Mouse (Mus musculus): ENCODE measurements around the gene Aak1. TPM values are rescaled to one million over a fixed set of nuclear protein-coding genes. Genes with fewer than 3 reads are reported as not detected.

The Aak1 gene
- polyA plus RNA-seq, 1 experiment = 21.5 TPM

GRCm38 (mm10) chr6:86832802-86833502, 16.4 kb upstream of the Aak1 start:
- Histone ChIP-seq H3K4me1 (ENCODE audit: control insufficient read depth, insufficient read depth, insufficient read length) (no peaks in the 10 kb centered on the region), H3K27me3 (ENCODE audit: control insufficient read depth, insufficient read depth, low read length) (no peaks in the 10 kb centered on the region), H3K27ac (ENCODE audit: insufficient read depth, low read length) (no peak overlapping the region), H3K36me3 (ENCODE audit: control insufficient read depth, insufficient read depth, low read length) (no peaks in the 10 kb centered on the region), H3K4me3 (ENCODE audit: extremely low read depth, insufficient read depth, insufficient read length) (no peak overlapping the region)
- DNase-seq (ENCODE audit: low read depth in 1 of 2, low spot score in 2 of 2) = no peak
- 59% methylated on average over 13 of the region's 13 CpGs for WGBS
- TF ChIP-seq POLR2A (IDR thresholded peaks at IDR 0.05; ENCODE audit: low read depth, low read length) (no peak), CTCF (IDR thresholded peaks at IDR 0.05; ENCODE audit: extremely low read depth, insufficient read depth, insufficient read length, insufficient replicate concordance) (no peak)

GRCm38 (mm10) chr6:86839089-86839488, 10.2 kb upstream of the Aak1 start:
- DNase-seq (ENCODE audit: low read depth in 1 of 2, low spot score in 2 of 2) = no peak
- Histone ChIP-seq H3K4me1 (ENCODE audit: control insufficient read depth, insufficient read depth, insufficient read length) (no peaks in the 10 kb centered on the region), H3K27ac (ENCODE audit: insufficient read depth, low read length) (no peak overlapping the region), H3K27me3 (ENCODE audit: control insufficient read depth, insufficient read depth, low read length) (no peaks in the 10 kb centered on the region), H3K4me3 (ENCODE audit: extremely low read depth, insufficient read depth, insufficient read length) (no peak overlapping the region), H3K36me3 (ENCODE audit: control insufficient read depth, insufficient read depth, low read length) (no peaks in the 10 kb centered on the region)
- WGBS = 90% methylated on average over 2 of the region's 2 CpGs
- no peak for TF ChIP-seq CTCF (IDR thresholded peaks at IDR 0.05; ENCODE audit: extremely low read depth, insufficient read depth, insufficient read length, insufficient replicate concordance)
- TF ChIP-seq POLR2A (IDR thresholded peaks at IDR 0.05; ENCODE audit: low read depth, low read length) = no peak

DNA sequence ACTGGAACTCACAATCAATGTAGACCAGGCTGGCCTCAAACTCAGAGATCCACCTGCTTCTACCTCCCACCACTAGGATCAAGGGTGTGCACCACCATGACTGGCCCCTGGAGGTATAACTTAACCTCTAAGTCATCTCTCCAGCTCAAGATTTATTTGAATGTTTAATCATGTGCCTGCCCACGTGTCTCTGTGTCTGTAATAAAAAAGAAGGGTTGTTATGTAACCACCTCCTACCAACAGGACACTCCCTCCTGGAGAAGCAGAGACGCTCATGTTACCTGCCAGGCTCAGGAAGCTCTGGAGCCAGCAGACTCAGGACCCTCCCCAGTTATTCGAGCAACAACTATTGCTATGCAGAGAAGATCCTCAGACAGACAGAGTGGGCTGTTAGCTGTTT, 7.4 kb upstream of the Aak1 start:
- WGBS = 75% methylated on average over 3 of the region's 3 CpGs
- no peak for DNase-seq (ENCODE audit: low read depth in 1 of 2, low spot score in 2 of 2)

DNA sequence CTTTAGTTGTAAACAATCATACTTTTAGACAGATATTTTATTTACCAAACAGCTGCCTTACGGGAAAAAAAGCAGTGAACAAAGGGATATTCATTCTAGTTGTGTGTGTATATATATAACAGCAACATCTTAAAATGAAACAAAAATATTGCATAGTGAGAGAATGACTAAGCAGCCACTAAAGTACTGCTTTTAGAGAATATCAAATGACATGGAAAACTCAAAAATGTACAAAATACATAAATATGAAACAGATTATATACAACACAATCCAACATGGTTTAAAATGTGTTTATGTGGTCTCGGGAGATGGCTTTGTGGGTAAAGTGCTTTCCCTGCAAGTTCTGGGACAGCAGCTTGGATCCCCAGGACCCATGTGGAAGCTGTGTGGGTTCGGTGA, 5.7 kb upstream of the Aak1 start:
- no peaks in the 10 kb centered on the region for H3K36me3 ChIP-seq (ENCODE audit: control insufficient read depth, insufficient read depth, low read length)
- H3K27ac ChIP-seq (ENCODE audit: insufficient read depth, low read length) = no peak overlapping the region
- DNase-seq (ENCODE audit: low read depth in 1 of 2, low spot score in 2 of 2) = no peak
- no peaks in the 10 kb centered on the region for H3K4me1 ChIP-seq (ENCODE audit: control insufficient read depth, insufficient read depth, insufficient read length)
- TF ChIP-seq POLR2A (IDR thresholded peaks at IDR 0.05; ENCODE audit: low read depth, low read length) (no peak), CTCF (IDR thresholded peaks at IDR 0.05; ENCODE audit: extremely low read depth, insufficient read depth, insufficient read length, insufficient replicate concordance) (no peak)
- no peak overlapping the region for H3K4me3 ChIP-seq (ENCODE audit: extremely low read depth, insufficient read depth, insufficient read length)
- WGBS = 88% methylated on average over 3 of the region's 3 CpGs
- H3K27me3 ChIP-seq (ENCODE audit: control insufficient read depth, insufficient read depth, low read length) = no peaks in the 10 kb centered on the region

More for the DNA sequence above, 7.4 kb upstream of the Aak1 start:
- H3K27me3 ChIP-seq (ENCODE audit: control insufficient read depth, insufficient read depth, low read length) = no peaks in the 10 kb centered on the region
- H3K36me3 ChIP-seq (ENCODE audit: control insufficient read depth, insufficient read depth, low read length) = no peaks in the 10 kb centered on the region
- TF ChIP-seq POLR2A (IDR thresholded peaks at IDR 0.05; ENCODE audit: low read depth, low read length) (no peak), CTCF (IDR thresholded peaks at IDR 0.05; ENCODE audit: extremely low read depth, insufficient read depth, insufficient read length, insufficient replicate concordance) (no peak)
- H3K4me1 ChIP-seq (ENCODE audit: control insufficient read depth, insufficient read depth, insufficient read length) = no peaks in the 10 kb centered on the region
- H3K4me3 ChIP-seq (ENCODE audit: extremely low read depth, insufficient read depth, insufficient read length) = no peak overlapping the region
- no peak overlapping the region for H3K27ac ChIP-seq (ENCODE audit: insufficient read depth, low read length)

- 84% methylated on average over 4 of the region's 4 CpGs for WGBS
- no peak for TF ChIP-seq POLR2A (IDR thresholded peaks at IDR 0.05; ENCODE audit: low read depth, low read length)
- TF ChIP-seq CTCF (IDR thresholded peaks at IDR 0.05; ENCODE audit: extremely low read depth, insufficient read depth, insufficient read length, insufficient replicate concordance) = no peak
Observed at GRCm38 (mm10) chr6:86846467-86846866, 2.9 kb upstream of the Aak1 start.

DNA sequence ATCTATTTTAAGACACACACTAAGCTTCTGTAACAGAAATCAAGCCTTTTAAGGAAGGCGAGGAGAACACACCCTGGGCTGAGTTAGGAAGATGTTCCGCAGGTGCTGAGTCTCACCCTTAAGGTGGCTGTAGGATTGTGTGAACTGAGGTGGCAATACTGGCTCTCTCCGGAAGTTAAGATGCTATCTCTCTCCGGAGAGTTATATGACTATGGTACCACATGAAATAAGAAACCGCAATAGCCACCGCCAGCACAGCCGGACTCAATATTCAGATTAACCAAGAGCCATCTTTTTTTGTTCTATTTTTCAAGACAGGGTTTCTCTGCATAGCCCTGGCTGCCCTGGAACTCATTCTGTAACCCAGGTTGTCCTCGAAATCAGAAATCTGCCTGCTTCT, 1.5 kb upstream of the Aak1 start:
- WGBS = 83% methylated on average over 8 of the region's 8 CpGs
- no peaks in the 10 kb centered on the region for H3K4me1 ChIP-seq (ENCODE audit: control insufficient read depth, insufficient read depth, insufficient read length)
- no peaks in the 10 kb centered on the region for H3K36me3 ChIP-seq (ENCODE audit: control insufficient read depth, insufficient read depth, low read length)
- no peak overlapping the region for H3K4me3 ChIP-seq (ENCODE audit: extremely low read depth, insufficient read depth, insufficient read length)
- H3K27ac ChIP-seq (ENCODE audit: insufficient read depth, low read length) = no peak overlapping the region
- no peak for DNase-seq (ENCODE audit: low read depth in 1 of 2, low spot score in 2 of 2)
- TF ChIP-seq CTCF (IDR thresholded peaks at IDR 0.05; ENCODE audit: extremely low read depth, insufficient read depth, insufficient read length, insufficient replicate concordance) (no peak), POLR2A (IDR thresholded peaks at IDR 0.05; ENCODE audit: low read depth, low read length) (no peak)
- no peaks in the 10 kb centered on the region for H3K27me3 ChIP-seq (ENCODE audit: control insufficient read depth, insufficient read depth, low read length)

More at GRCm38 (mm10) chr6:86846467-86846866, 2.9 kb upstream of the Aak1 start:
- H3K27ac ChIP-seq (ENCODE audit: insufficient read depth, low read length) = no peak overlapping the region
- H3K4me3 ChIP-seq (ENCODE audit: extremely low read depth, insufficient read depth, insufficient read length) = no peak overlapping the region
- H3K4me1 ChIP-seq (ENCODE audit: control insufficient read depth, insufficient read depth, insufficient read length) = no peaks in the 10 kb centered on the region
- no peaks in the 10 kb centered on the region for H3K27me3 ChIP-seq (ENCODE audit: control insufficient read depth, insufficient read depth, low read length)
- H3K36me3 ChIP-seq (ENCODE audit: control insufficient read depth, insufficient read depth, low read length) = no peaks in the 10 kb centered on the region
- DNase-seq (ENCODE audit: low read depth in 1 of 2, low spot score in 2 of 2) = no peak

DNA sequence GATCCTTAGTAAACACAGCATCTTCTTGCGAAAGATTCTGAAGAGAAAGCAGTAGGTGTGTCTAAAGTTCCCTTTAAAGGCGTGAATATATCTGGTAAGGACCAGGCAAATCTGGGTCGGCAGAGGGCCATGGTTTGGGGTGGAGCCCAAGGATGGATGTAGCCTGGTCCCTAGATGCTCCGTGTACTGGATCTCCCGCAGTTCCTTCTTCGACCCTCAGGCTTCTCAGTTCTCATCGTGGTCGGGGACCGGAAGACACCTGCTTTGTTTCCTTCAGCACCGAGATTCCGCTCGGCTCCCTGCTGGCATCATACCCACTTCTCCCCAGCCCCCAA, 770 bp upstream of the Aak1 start:
- DNase-seq (ENCODE audit: low read depth in 1 of 2, low spot score in 2 of 2) = no peak
- no peaks in the 10 kb centered on the region for H3K27me3 ChIP-seq (ENCODE audit: control insufficient read depth, insufficient read depth, low read length)
- TF ChIP-seq CTCF (IDR thresholded peaks at IDR 0.05; ENCODE audit: extremely low read depth, insufficient read depth, insufficient read length, insufficient replicate concordance) = no peak
- TF ChIP-seq POLR2A (IDR thresholded peaks at IDR 0.05; ENCODE audit: low read depth, low read length) = no peak
- H3K4me1 ChIP-seq (ENCODE audit: control insufficient read depth, insufficient read depth, insufficient read length) = no peaks in the 10 kb centered on the region
- peak overlapping the region; percentile 100 for H3K27ac ChIP-seq (ENCODE audit: insufficient read depth, low read length)
- H3K4me3 ChIP-seq (ENCODE audit: extremely low read depth, insufficient read depth, insufficient read length) = peak overlapping the region; percentile 97
- 1% methylated on average over 12 of the region's 12 CpGs for WGBS
- no peaks in the 10 kb centered on the region for H3K36me3 ChIP-seq (ENCODE audit: control insufficient read depth, insufficient read depth, low read length)
